Mouse (Mus musculus) hematopoietic stem cell, adult 5-6 weeks (primary cell): Measurements from ENCODE around the gene S1pr1. TPM values are rescaled to one million over a fixed set of nuclear protein-coding genes. Genes with fewer than 3 reads are reported as not detected.

Experiments
- ATAC-seq, 2 experiments: fragments of 125-278 bp in 1 of 2; replicated peaks in 1 of 2; 2 replicates each; pipeline ENCODE4 v1.8.0; 2016 to 2017; ENCODE audit warnings: inconsistent platforms in 2 of 2, mild to moderate bottlenecking in 2 of 2, moderate number of reproducible peaks in 2 of 2, low read depth in 1 of 2, moderate TSS enrichment in 1 of 2; ENCODE audit not compliant: low FRiP score in 2 of 2, poor library complexity in 2 of 2, severe bottlenecking in 2 of 2, insufficient read depth in 1 of 2, low TSS enrichment in 1 of 2
- total RNA-seq: library from RNA; stranded (forward); fragments of 172-1452, 232-1000 nt; gene quantifications from 2 replicates; pipeline ENCODE4 v1.2.3, GENCODE M21; 2017

The S1pr1 gene
- total RNA-seq: 16.4 and 22.3 TPM in 2 replicates

DNA sequence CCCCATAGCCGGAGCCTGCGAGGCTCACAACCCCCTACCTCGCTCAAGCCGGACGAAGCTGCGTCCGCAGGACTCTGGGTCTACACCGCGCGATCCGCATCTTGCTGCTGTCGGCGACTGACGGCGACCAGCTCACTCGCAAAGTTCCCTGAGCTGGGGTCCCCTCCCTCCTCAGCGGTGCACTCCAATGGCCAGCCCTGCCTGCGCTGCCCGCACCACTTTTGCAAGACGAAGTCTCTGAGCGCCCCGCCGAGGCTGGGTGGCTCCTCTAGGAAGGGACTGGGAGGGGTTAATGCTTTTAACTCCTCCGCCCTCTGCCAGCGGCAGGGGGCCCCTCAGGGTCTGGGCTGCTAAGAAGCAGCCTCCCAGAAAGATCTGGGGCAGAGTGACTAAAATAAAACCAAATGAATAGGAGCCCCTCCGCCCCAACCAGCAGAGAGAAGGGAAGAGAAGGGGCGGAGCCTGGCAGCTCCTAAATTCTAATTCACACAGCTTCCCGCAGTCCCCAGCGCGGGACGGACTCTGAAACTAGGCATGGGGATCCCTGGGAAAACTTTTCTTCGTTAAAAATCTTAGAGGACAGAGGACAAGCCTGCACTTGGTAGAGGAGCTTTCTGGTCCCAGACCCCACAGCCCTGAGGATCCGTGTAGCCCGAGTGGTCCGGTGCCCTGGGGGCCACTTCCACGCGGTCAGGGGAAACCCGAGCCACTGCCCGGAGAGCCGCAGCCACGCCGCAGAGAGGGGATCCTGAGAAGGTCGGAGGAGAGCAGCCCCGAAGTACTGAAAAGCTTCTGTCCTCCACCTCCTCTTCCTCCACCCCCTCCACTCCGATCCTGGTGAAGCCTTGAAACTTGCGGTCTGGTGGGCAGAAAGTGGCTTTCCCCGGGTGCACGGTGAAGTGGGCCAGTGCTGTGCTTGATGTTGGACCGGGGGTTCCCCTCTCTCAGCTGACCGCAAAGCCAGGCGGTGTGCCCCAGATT is at the start of gene S1pr1:
Gene S1pr1, minus strand, starts transcription at position 402 of the 981 bp plus-strand sequence.
- ATAC-seq: peak; percentile 61 to 64

- peak; percentile 28 to 60; a peak in 3 of 4 replicates for ATAC-seq
Measured at GRCm38 (mm10) chr3:115763292-115763691, 48.4 kb upstream of the S1pr1 start.

DNA sequence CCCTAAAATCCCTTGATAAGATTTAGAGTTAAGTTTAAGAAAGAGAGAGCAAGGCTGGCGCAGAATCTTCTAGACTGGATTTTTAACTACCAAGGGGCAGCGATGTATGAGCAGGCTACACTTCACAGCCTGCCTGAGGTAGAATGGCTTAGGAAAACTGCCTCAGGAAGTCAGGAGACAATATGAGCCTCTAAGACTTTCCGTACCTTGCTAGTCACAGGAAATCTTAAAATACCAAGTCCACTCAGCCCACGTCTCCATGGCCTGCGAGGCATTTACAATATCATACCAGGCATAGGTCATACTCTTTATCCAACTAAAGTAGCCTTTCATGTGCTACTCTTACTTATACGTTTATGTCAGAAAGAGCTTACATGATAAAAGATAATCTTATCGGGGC is 48.0 kb upstream of the S1pr1 start:
- no peak for ATAC-seq

GRCm38 (mm10) chr3:115759659-115760058 is 44.8 kb upstream of the S1pr1 start:
- ATAC-seq: no peak

DNA sequence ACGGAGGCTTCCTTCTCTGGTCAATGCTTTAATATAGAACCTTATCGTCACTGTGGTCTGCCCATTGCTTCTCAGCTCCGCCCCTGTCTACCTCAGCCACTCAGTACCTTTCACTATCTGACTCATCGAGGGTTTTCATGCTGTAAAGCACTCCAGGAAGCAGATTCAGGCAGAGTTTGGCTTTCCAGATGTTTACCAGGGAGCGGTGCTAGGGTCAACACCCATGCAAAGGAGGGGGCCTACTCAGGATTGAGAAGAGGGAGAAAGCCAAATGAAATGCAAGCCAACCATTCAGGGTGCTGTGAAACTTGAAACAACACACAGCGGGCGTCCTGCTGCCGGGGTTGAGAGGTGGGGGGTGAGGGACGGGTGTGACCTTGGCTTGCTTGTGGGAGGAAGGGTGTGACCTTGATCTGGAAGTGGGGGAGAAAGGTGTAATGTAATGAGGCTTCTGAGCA is 43.6 kb upstream of the S1pr1 start:
- ATAC-seq: peak; percentile 60 to 61

GRCm38 (mm10) chr3:115754466-115754865 is 39.6 kb upstream of the S1pr1 start:
- ATAC-seq: no peak

GRCm38 (mm10) chr3:115750369-115750768 is 35.5 kb upstream of the S1pr1 start:
- no peak for ATAC-seq

GRCm38 (mm10) chr3:115748289-115748989 is 33.6 kb upstream of the S1pr1 start:
- no peak for ATAC-seq

DNA sequence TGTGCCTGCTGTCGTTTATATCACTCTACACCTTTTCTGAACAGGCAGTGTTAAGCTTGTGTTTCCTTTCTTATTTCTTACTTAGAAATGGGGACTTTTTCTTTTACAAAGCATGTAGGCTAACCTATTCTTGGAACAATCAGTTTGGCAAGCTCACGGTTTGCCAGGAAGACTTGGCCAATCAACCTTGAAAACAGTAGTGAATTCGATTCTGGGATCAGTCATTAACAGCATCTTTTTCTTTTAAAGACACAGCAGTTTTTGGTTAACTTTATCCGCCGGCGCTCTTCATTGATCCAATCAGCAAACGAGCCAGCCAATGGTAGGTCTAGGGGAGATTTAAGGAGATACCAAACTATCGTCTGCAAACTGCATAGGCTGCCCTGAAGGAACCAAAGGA is 31.6 kb upstream of the S1pr1 start:
- ATAC-seq: no peak

- no peak for ATAC-seq
Measured at GRCm38 (mm10) chr3:115745088-115745487, 30.2 kb upstream of the S1pr1 start.

DNA sequence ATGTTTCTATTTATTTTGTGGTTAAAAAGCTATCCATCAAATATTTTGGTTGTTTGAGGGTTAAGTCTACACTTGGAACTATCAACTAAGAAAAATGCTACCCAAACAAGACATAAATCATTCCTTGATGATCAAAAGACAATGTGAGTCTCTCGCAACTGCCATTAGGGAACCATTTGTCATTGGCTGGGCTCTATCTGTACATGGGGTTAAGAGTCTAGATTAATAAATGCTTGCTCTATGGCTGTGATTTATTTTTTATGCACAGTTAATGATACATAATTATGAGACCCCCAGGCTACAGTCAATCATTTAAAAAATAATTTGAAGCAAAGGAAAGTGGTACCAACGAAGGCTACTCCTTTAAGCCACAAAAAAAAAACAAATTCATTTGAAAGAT is 23.7 kb upstream of the S1pr1 start:
- no peak for ATAC-seq

DNA sequence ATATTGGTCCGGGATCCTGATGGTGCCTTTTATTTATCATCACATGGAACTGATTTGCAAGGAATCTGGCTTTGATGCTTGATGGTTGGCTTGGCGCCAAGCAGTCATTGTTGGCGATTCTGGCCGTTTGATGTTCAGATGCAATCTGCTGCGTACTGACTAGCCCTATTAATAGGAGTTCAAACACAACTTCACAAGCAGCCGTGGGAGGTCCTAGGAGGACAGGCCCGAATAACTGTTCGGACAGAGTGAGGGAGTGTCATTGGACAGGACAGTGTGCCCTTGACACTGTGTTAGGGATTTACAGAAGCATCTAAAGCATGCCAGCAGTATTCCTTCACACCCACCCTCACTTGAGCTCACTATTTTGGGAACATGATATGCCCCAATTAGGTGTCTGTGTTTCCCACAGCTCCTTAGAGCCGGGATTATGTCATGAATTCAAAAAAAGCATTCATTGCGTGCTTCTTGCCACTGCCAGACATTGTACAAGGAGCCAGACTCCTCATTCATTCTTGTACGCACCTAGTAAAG is 23.0 kb upstream of the S1pr1 start:
- no peak for ATAC-seq

DNA sequence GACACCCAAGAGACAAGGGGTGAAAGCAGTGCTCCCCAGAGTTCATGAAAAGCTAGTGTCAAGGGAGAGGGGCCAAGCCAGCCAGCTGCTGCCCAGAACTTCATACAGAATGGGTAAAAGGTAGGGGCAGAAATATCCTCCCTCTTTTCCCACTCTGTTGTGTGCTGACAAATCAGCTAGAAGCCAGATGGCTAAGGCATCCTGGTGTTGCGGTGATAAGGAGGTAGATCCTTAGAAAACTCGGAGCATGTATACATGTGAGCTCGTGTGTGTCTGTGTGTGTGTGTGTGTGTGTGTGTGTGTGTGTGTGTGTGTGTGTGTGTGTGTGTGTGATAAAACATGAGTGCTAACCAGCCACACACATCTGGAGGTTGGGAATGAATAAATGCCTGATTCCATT is 20.7 kb upstream of the S1pr1 start:
- ATAC-seq: no peak

- peak in 1 of 2 experiments; percentile 17; a peak in 1 of 4 replicates for ATAC-seq
Measured at GRCm38 (mm10) chr3:115734841-115735240, 20.0 kb upstream of the S1pr1 start.

DNA sequence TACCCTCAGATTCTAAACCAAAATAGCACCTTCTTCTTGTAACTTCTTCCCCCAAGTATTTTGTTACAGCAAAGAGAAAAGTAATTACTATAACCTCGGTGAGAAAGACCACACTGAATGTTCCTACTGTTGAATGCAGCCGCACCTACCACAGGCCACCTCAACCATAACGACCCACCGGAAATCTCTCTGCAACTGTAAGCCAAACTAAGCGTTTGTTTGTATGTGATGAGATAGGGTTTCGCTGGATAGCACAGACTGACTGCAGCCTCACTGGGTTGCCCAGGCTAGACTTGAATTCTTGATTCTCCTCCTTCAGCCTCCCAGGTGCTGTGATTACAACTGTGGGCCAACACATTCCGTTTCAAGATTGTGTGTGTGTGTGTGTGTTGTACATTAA is 15.5 kb upstream of the S1pr1 start:
- ATAC-seq: no peak

- peak; percentile 32 to 68; a peak in 3 of 4 replicates for ATAC-seq
Measured at GRCm38 (mm10) chr3:115729187-115729586, 14.3 kb upstream of the S1pr1 start.

GRCm38 (mm10) chr3:115728211-115728610 is 13.3 kb upstream of the S1pr1 start:
- ATAC-seq: no peak

GRCm38 (mm10) chr3:115718886-115719285 is 4.0 kb upstream of the S1pr1 start:
- ATAC-seq: no peak
